Mouse (Mus musculus) forebrain, embryonic 16.5 days (tissue): ENCODE measurements around the gene Dnah2. TPM values are rescaled to one million over a fixed set of nuclear protein-coding genes. Genes with fewer than 3 reads are reported as not detected.

ENCODE experiments used
- ATAC-seq: fragments of 200-750 bp; cut with Nextera tagmentation; 2 replicates; pipeline ENCODE4 v1.8.0; 2017; ENCODE audit warnings: mild to moderate bottlenecking, moderate library complexity
- H3K27ac ChIP-seq: fragments of 300-500 bp; sonication (generic); 2 replicates; pipeline ENCODE4 v1.5.1; 2014; ENCODE audit warnings: low read length, control low read depth
- H3K27me3 ChIP-seq: fragments of 300-500 bp; sonication (generic); replicated peaks from 2 replicates; pipeline ENCODE4 v1.6.1; 2014; ENCODE audit warnings: low read length; ENCODE audit not compliant: control insufficient read depth, insufficient read depth
- H3K36me3 ChIP-seq: fragments of 300-500 bp; sonication (generic); 2 replicates; pipeline ENCODE4 v1.6.1; 2014; ENCODE audit not compliant: control insufficient read depth, insufficient read depth
- H3K4me1 ChIP-seq: fragments of 300-500 bp; sonication (generic); replicated peaks from 2 replicates; pipeline ENCODE4 v1.6.1; 2014; ENCODE audit warnings: low read length; ENCODE audit not compliant: control insufficient read depth, insufficient read depth
- H3K4me2 ChIP-seq: fragments of 300-500 bp; sonication (generic); 2 replicates; pipeline ENCODE4 v1.6.1; 2014; ENCODE audit warnings: mild to moderate bottlenecking, low read length, control low read depth
- H3K4me3 ChIP-seq: fragments of 300-500 bp; sonication (generic); replicated peaks from 2 replicates; pipeline ENCODE4 v1.5.1; 2014; ENCODE audit warnings: mild to moderate bottlenecking, low read length, control low read depth
- H3K9ac ChIP-seq: fragments of 300-500 bp; sonication (generic); replicated peaks from 2 replicates; pipeline ENCODE4 v1.6.1; 2014; ENCODE audit warnings: low read depth, low read length, control low read depth
- H3K9me3 ChIP-seq: fragments of 300-500 bp; sonication (generic); 2 replicates; pipeline ENCODE4 v1.6.1; 2016; ENCODE audit warnings: low read length; ENCODE audit not compliant: control insufficient read depth
- WGBS: fragments of 180-500 bp; shearing (Covaris S2); extraction: QIAGEN DNeasy Blood & Tissue Kit; methylation state at CpG from one replicate; pipeline ENCODE4 v1.1.7; 2014; 5-methylcytosine and 5-hydroxymethylcytosine counted together
- polyA plus RNA-seq: library from polyadenylated mRNA; unstranded; fragments of >200 nt; fragmentation: Nextera tagmentation; extraction: Ambion mirVana; gene quantifications from 2 replicates; pipeline ENCODE4 v1.2.1, GENCODE M21; 2015

Dnah2 gene
- polyA plus RNA-seq, 1 experiment from 2014 or later, result 3.7 TPM

DNA sequence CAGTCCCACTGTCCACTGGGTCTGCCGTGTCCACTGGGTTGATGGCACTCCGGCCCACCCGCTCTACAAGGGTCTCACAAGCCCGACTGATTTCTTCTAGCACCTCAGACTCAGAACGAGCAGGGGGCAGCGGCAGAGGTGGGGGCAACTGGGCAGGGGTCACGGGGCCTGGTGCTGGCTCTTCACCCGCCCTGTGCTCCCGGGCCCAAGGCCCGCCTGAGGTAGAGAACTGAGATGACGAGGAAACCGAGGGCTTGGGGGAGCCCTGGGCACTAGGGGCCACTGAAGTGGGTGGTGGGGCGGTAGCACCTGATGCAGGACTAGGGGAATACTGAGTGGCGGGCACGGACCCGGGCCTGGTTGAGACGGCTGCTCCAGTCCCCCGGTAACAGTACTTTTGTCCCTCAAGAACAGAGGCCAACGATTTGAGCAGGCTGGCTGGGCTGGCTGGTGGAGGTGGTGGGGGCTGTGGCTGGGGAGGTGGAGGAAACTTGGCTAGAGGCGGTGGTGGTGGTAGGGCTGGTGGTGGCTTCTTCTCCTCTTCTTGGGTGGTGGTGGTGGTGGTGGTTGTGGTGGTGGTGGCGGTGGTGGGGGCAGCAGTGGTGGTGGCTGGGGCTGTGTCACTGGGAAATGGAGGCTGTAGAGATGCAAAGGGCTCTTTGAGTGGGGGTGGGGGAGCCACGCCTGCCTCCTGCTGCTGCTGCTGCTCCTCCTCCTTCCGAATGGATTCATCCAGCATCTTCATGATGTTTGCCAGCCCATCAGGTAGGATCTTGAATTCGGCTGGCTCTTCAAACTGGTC, 144.1 kb downstream of the Dnah2 start:
- Histone ChIP-seq H3K27me3 (no peaks in the 10 kb centered on the region), H3K36me3 (peaks cover 70% of the 10 kb centered on the region), H3K4me2 (no peak overlapping the region), H3K9ac (no peak overlapping the region), H3K4me3 (no peak overlapping the region), H3K27ac (no peak overlapping the region), H3K4me1 (peaks cover 24% of the 10 kb centered on the region), H3K9me3 (no peaks in the 10 kb centered on the region)
- ATAC-seq, result no peak
- WGBS, result 94% methylated on average over 23 of the region's 24 CpGs

GRCm38 (mm10) chr11:69403691-69404594, 145.0 kb downstream of the Dnah2 start:
- WGBS, result 93% methylated on average over 35 of the region's 38 CpGs
- H3K9ac ChIP-seq, result no peak overlapping the region
- no peak for ATAC-seq
- peaks cover 73% of the 10 kb centered on the region for H3K36me3 ChIP-seq
- H3K4me3 ChIP-seq, result no peak overlapping the region
- no peak overlapping the region for H3K4me2 ChIP-seq
- no peaks in the 10 kb centered on the region for H3K27me3 ChIP-seq
- H3K27ac ChIP-seq, result no peak overlapping the region
- H3K9me3 ChIP-seq, result no peaks in the 10 kb centered on the region
- peaks cover 19% of the 10 kb centered on the region for H3K4me1 ChIP-seq

- Histone ChIP-seq H3K4me1 (peaks cover 9% of the 10 kb centered on the region), H3K27me3 (no peaks in the 10 kb centered on the region), H3K4me3 (no peak overlapping the region), H3K9ac (no peak overlapping the region), H3K9me3 (no peaks in the 10 kb centered on the region), H3K36me3 (peaks cover 66% of the 10 kb centered on the region), H3K4me2 (no peak overlapping the region), H3K27ac (no peak overlapping the region)
- no peak for ATAC-seq
- whole genome bisulfite sequencing, result 85% methylated on average over 12 of the region's 12 CpGs
Observed at GRCm38 (mm10) chr11:69401987-69402386, 146.9 kb downstream of the Dnah2 start.

DNA sequence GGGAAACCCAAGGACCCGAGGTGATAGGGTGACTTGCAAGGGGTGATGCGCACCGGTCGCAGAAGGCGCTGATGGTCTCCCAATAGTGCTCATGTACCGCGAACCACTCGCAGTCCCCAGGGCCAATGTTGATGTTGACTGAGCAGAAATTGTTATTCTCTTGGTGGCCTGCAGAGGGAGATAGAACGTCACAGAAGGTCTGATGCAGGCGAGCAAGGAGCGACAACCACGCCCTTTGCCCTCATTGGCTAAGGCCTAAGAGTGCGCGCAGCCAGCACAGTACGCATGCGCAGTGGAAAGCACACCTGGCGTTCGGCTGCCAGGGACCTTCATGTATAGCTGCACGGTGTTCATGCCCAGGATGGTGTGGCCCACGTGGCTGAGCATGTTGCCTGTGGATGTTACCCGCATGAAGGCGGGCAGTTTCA, 147.7 kb downstream of the Dnah2 start:
- peak; percentile 67 for ATAC-seq
- no peak overlapping the region for H3K9ac ChIP-seq
- H3K4me2 ChIP-seq, result no peak overlapping the region
- H3K27ac ChIP-seq, result no peak overlapping the region
- H3K4me1 ChIP-seq, result peaks cover 15% of the 10 kb centered on the region
- no peaks in the 10 kb centered on the region for H3K9me3 ChIP-seq
- H3K27me3 ChIP-seq, result no peaks in the 10 kb centered on the region
- H3K36me3 ChIP-seq, result peaks cover 58% of the 10 kb centered on the region
- H3K4me3 ChIP-seq, result no peak overlapping the region
- WGBS, result 11% methylated on average over 22 of the region's 22 CpGs

- Histone ChIP-seq H3K4me3 (no peak overlapping the region), H3K9me3 (no peaks in the 10 kb centered on the region), H3K9ac (no peak overlapping the region), H3K36me3 (peaks cover 50% of the 10 kb centered on the region), H3K4me1 (peaks cover 17% of the 10 kb centered on the region), H3K27ac (no peak overlapping the region), H3K27me3 (no peaks in the 10 kb centered on the region), H3K4me2 (no peak overlapping the region)
- WGBS, result 75% methylated on average over 25 of the region's 25 CpGs
- no peak for ATAC-seq
Observed at GRCm38 (mm10) chr11:69400083-69400850, 148.6 kb downstream of the Dnah2 start.

DNA sequence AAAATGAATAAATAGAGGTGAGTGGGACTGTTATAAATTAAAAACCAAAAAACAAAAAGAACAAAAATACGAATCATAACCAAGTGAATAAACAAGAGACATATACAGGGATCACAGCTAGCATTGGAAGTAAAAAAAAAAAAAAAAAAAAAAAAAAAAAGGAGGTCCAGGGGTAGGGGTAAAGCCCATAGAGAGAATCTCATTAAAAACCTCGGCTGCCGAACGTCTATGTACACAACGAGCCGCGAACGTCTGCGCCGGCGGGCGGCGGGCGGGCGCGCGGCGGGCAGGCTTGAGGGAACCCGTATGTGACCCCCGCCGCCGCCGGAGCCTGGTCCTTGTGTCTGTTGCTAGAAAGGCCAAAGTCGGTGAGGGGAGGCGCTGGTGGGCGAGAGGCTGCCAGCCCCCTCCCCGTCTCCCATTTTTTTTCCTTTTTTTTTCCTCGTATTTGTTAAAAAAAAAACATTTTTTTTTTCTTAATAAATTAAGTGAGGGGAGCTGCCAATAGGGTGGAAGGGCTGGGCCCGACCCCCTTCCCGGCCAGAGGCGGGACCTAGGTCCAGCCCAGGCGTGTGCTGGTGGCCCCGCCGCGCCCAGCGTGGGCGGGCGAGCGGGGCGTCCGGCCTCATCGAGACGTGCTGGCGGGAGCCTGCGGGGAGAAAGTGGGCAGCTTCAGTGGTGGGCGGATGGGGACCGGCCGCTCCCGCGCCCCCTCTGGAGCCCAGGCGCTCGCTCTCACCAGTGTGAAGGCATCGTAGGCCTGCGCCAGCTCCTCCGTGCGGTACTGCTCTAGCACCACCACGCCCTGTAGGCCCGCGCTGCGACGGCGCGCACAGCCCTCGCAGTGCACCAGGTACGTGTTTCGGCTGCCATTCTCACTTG, 149.5 kb downstream of the Dnah2 start:
- WGBS, result 24% methylated on average over 66 of the region's 66 CpGs
- no peak overlapping the region for H3K27ac ChIP-seq
- no peaks in the 10 kb centered on the region for H3K27me3 ChIP-seq
- H3K9ac ChIP-seq, result no peak overlapping the region
- ATAC-seq, result no peak
- peaks cover 19% of the 10 kb centered on the region for H3K4me1 ChIP-seq
- no peak overlapping the region for H3K4me3 ChIP-seq
- H3K4me2 ChIP-seq, result no peak overlapping the region
- no peaks in the 10 kb centered on the region for H3K9me3 ChIP-seq
- peaks cover 44% of the 10 kb centered on the region for H3K36me3 ChIP-seq

DNA sequence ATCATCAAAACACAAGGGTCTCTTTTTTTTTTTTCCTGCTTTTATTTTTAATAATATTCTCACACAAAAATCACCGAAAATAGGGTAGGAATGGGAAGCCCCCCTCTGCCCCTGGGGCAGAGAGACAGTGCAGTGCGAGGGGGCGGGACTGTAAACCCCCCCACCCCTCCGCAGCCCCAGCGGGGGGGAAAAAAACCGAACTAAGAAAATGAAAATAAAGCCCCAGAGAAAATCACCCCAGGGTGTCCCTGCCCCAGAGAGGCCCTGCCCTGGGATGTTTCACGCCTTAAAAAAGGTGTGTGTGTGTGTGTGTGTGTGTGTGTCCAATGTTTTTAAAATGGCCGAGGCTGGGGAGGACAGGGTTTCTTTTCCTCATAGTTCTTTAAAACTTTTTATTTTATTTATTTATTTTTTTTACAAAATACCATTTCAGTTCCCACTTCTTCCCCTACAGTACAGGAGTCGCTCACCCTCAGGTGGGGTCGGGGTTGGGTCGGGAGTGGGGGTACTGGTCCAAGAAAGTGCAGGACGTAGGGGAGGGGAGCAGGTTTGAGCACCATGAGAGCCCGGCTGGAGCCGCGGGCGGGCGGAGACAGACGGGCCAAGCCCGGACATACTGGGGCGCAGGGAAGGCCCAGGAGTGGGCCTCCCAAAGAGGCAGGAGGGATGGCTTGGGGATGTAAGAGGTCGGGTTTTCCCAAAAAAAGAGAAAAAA, 150.3 kb downstream of the Dnah2 start:
- 25% methylated on average over 21 of the region's 21 CpGs for WGBS
- no peaks in the 10 kb centered on the region for H3K9me3 ChIP-seq
- ATAC-seq, result no peak
- no peak overlapping the region for H3K4me2 ChIP-seq
- no peaks in the 10 kb centered on the region for H3K27me3 ChIP-seq
- H3K4me1 ChIP-seq, result peaks cover 23% of the 10 kb centered on the region
- H3K27ac ChIP-seq, result no peak overlapping the region
- no peak overlapping the region for H3K4me3 ChIP-seq
- peaks cover 37% of the 10 kb centered on the region for H3K36me3 ChIP-seq
- no peak overlapping the region for H3K9ac ChIP-seq

- WGBS, result 12% methylated on average over 14 of the region's 16 CpGs
- Histone ChIP-seq H3K27ac (no peak within 1 kb of the TSS), H3K4me1 (peaks cover 23% of the 10 kb centered on the region)
Observed at GRCm38 (mm10) chr11:69398059-69398458, 150.9 kb downstream of the Dnah2 start, which contains the start of gene Tmem88. Gene Tmem88, minus strand, starts transcription at chr11:69398234.

More at GRCm38 (mm10) chr11:69398059-69398458, 150.9 kb downstream of the Dnah2 start, which contains the start of gene Tmem88:
- Histone ChIP-seq H3K9me3 (no peaks in the 10 kb centered on the region), H3K27me3 (no peaks in the 10 kb centered on the region), H3K9ac (peak within 1 kb of the TSS; percentile 22; the same call in 1 of the 2 replicates), H3K4me2 (no peak within 1 kb of the TSS), H3K36me3 (peaks cover 31% of the 10 kb centered on the region), H3K4me3 (no peak within 1 kb of the TSS; the same call in 1 of the 2 replicates)
- no peak for ATAC-seq
